Mouse (Mus musculus) bone marrow, adult 2 months (tissue): ENCODE results near the gene Rpl6.

Source experiments
- CTCF ChIP-seq: fragments of 200-500 bp; IDR thresholded peaks from 2 replicates; pipeline ENCODE4 v1.5.1; 2011; ENCODE audit warnings: low read length, control low read depth; ENCODE audit not compliant: control insufficient read depth, insufficient read depth
- POLR2A ChIP-seq: fragments of 200-500 bp; IDR thresholded peaks from 2 replicates; pipeline ENCODE4 v1.6.1; 2011; ENCODE audit warnings: low read depth, mild to moderate bottlenecking, control low read depth, low read length, borderline replicate concordance; ENCODE audit not compliant: control insufficient read depth

GRCm38 (mm10) chr5:121243676-121244364 is 39.5 kb downstream of the Rpl6 start:
- no peak for TF ChIP-seq CTCF
- no peak for TF ChIP-seq POLR2A
